Mouse (Mus musculus): Measurements from ENCODE around the gene Tsacc. TPM values are rescaled to one million over a fixed set of nuclear protein-coding genes. Genes with fewer than 3 reads are reported as not detected.

The Tsacc gene
- polyA plus RNA-seq (2015; fragmentation: Nextera tagmentation; extraction: Ambion mirVana) = 14.3 and 16.3 TPM in 2 replicates

- Histone ChIP-seq H3K4me1 (peaks cover 12% of the 10 kb centered on the region), H3K27ac (replicated peaks) (peak within 1 kb of the TSS; percentile 94), H3K36me3 (peaks cover 27% of the 10 kb centered on the region), H3K9ac (peak within 1 kb of the TSS; percentile 74), H3K9me3 (replicated peaks) (no peaks in the 10 kb centered on the region), H3K4me3 (replicated peaks) (peak within 1 kb of the TSS; percentile 82), H3K27me3 (no peaks in the 10 kb centered on the region), H3K4me2 (replicated peaks) (peak within 1 kb of the TSS; percentile 68)
- WGBS = under 1% methylated on average over 44 of the region's 44 CpGs
- ATAC-seq (ENCODE audit: insufficient number of reproducible peaks, low FRiP score, low TSS enrichment, low read depth) = peak; percentile 100
Measured at GRCm38 (mm10) chr3:88296561-88297318, at the start of gene Tsacc, which contains the start of gene Cct3. Gene Tsacc, minus strand, starts transcription at chr3:88296999. Gene Cct3, plus strand, starts transcription at chr3:88297116.

- ATAC-seq (ENCODE audit: insufficient number of reproducible peaks, low FRiP score, low TSS enrichment, low read depth) = no peak
- Histone ChIP-seq H3K27me3 (no peaks in the 10 kb centered on the region), H3K36me3 (peaks cover 28% of the 10 kb centered on the region), H3K9ac (no peak overlapping the region), H3K4me3 (replicated peaks) (no peak overlapping the region), H3K4me1 (peaks cover 26% of the 10 kb centered on the region), H3K27ac (replicated peaks) (no peak overlapping the region), H3K9me3 (replicated peaks) (no peaks in the 10 kb centered on the region), H3K4me2 (replicated peaks) (no peak overlapping the region)
- WGBS = 67% methylated on average over 3 of the region's 3 CpGs
Measured at GRCm38 (mm10) chr3:88339006-88339405, 42.2 kb upstream of the Tsacc start.

- Histone ChIP-seq H3K9ac (no peak overlapping the region), H3K27me3 (no peaks in the 10 kb centered on the region), H3K36me3 (peaks cover 21% of the 10 kb centered on the region), H3K27ac (replicated peaks) (no peak overlapping the region), H3K4me3 (replicated peaks) (no peak overlapping the region), H3K9me3 (replicated peaks) (no peaks in the 10 kb centered on the region), H3K4me2 (replicated peaks) (no peak overlapping the region), H3K4me1 (peaks cover 26% of the 10 kb centered on the region)
- no peak for ATAC-seq (ENCODE audit: insufficient number of reproducible peaks, low FRiP score, low TSS enrichment, low read depth)
- 91% methylated on average over 7 of the region's 7 CpGs for WGBS
Measured at GRCm38 (mm10) chr3:88338316-88338715, 41.5 kb upstream of the Tsacc start.

GRCm38 (mm10) chr3:88337367-88338020, 40.7 kb upstream of the Tsacc start:
- H3K27ac ChIP-seq (replicated peaks) = peak overlapping the region; percentile 63; the same call in 1 of the 2 replicates
- peak overlapping the region; percentile 91 for H3K4me3 ChIP-seq (replicated peaks)
- no peaks in the 10 kb centered on the region for H3K9me3 ChIP-seq (replicated peaks)
- no peaks in the 10 kb centered on the region for H3K27me3 ChIP-seq
- peaks cover 13% of the 10 kb centered on the region for H3K36me3 ChIP-seq
- ATAC-seq (ENCODE audit: insufficient number of reproducible peaks, low FRiP score, low TSS enrichment, low read depth) = no peak
- H3K9ac ChIP-seq = no peak overlapping the region
- H3K4me1 ChIP-seq = peaks cover 26% of the 10 kb centered on the region
- H3K4me2 ChIP-seq (replicated peaks) = peak overlapping the region; percentile 72; the same call in 1 of the 2 replicates
- WGBS = 77% methylated on average over 11 of the region's 11 CpGs

GRCm38 (mm10) chr3:88336058-88337013, 39.5 kb upstream of the Tsacc start, which contains the start of the genes Tmem79 and Smg5:
Gene Tmem79, minus strand, starts transcription at chr3:88336148.
Gene Smg5, plus strand, starts transcription at chr3:88336260.
- H3K9me3 ChIP-seq (replicated peaks) = no peaks in the 10 kb centered on the region
- peak within 1 kb of the TSS; percentile 91 for H3K4me3 ChIP-seq (replicated peaks)
- H3K4me1 ChIP-seq = peaks cover 26% of the 10 kb centered on the region
- no peaks in the 10 kb centered on the region for H3K27me3 ChIP-seq
- peaks cover 1% of the 10 kb centered on the region; the same call in 1 of the 2 replicates for H3K36me3 ChIP-seq
- peak; percentile 91 for ATAC-seq (ENCODE audit: insufficient number of reproducible peaks, low FRiP score, low TSS enrichment, low read depth)
- H3K9ac ChIP-seq = peak within 1 kb of the TSS; percentile 85
- peak within 1 kb of the TSS; percentile 72 for H3K4me2 ChIP-seq (replicated peaks)
- peak within 1 kb of the TSS; percentile 97 for H3K27ac ChIP-seq (replicated peaks)
- WGBS = 1% methylated on average over 64 of the region's 66 CpGs

- WGBS = under 1% methylated on average over 27 of the region's 27 CpGs
- no peaks in the 10 kb centered on the region for H3K9me3 ChIP-seq (replicated peaks)
Measured at GRCm38 (mm10) chr3:88335436-88336053, 38.7 kb upstream of the Tsacc start.

GRCm38 (mm10) chr3:88334902-88335435, 38.2 kb upstream of the Tsacc start:
- WGBS = 26% methylated on average over 3 of the region's 3 CpGs
- no peak for ATAC-seq (ENCODE audit: insufficient number of reproducible peaks, low FRiP score, low TSS enrichment, low read depth)
- Histone ChIP-seq H3K9me3 (replicated peaks) (no peaks in the 10 kb centered on the region), H3K4me3 (replicated peaks) (peak overlapping the region; percentile 91), H3K9ac (peak overlapping the region; percentile 73), H3K27ac (replicated peaks) (peak overlapping the region; percentile 97), H3K36me3 (no peaks in the 10 kb centered on the region), H3K4me2 (replicated peaks) (peak overlapping the region; percentile 72), H3K27me3 (no peaks in the 10 kb centered on the region), H3K4me1 (peaks cover 26% of the 10 kb centered on the region)

More at GRCm38 (mm10) chr3:88335436-88336053, 38.7 kb upstream of the Tsacc start:
- H3K4me3 ChIP-seq (replicated peaks) = peak overlapping the region; percentile 91
- peak overlapping the region; percentile 73 for H3K9ac ChIP-seq
- ATAC-seq (ENCODE audit: insufficient number of reproducible peaks, low FRiP score, low TSS enrichment, low read depth) = peak; percentile 37
- H3K4me1 ChIP-seq = peaks cover 26% of the 10 kb centered on the region
- peak overlapping the region; percentile 72 for H3K4me2 ChIP-seq (replicated peaks)
- no peaks in the 10 kb centered on the region for H3K27me3 ChIP-seq
- H3K36me3 ChIP-seq = no peaks in the 10 kb centered on the region
- peak overlapping the region; percentile 97 for H3K27ac ChIP-seq (replicated peaks)

- Histone ChIP-seq H3K36me3 (0 out of 2 replicates have a peak, but pooled peaks cover 4% of the 10 kb centered on the region), H3K4me1 (peaks cover 26% of the 10 kb centered on the region), H3K9me3 (replicated peaks) (no peaks in the 10 kb centered on the region), H3K27ac (replicated peaks) (peak overlapping the region; percentile 97), H3K4me3 (replicated peaks) (peak overlapping the region; percentile 32), H3K9ac (0 out of 2 replicates have a peak overlapping the region, but pooled peaks have one; percentile 1), H3K27me3 (no peaks in the 10 kb centered on the region), H3K4me2 (replicated peaks) (peak overlapping the region; percentile 72)
- WGBS = 40% methylated on average over 12 of the region's 12 CpGs
- no peak for ATAC-seq (ENCODE audit: insufficient number of reproducible peaks, low FRiP score, low TSS enrichment, low read depth)
Measured at GRCm38 (mm10) chr3:88334029-88334658, 37.3 kb upstream of the Tsacc start.

- Histone ChIP-seq H3K4me2 (replicated peaks) (no peak overlapping the region), H3K27me3 (no peaks in the 10 kb centered on the region), H3K9me3 (replicated peaks) (no peaks in the 10 kb centered on the region), H3K4me3 (replicated peaks) (no peak overlapping the region), H3K27ac (replicated peaks) (no peak overlapping the region), H3K36me3 (peaks cover 22% of the 10 kb centered on the region), H3K4me1 (peaks cover 15% of the 10 kb centered on the region), H3K9ac (no peak overlapping the region)
- WGBS = 33% methylated on average over 2 of the region's 2 CpGs
- no peak for ATAC-seq (ENCODE audit: insufficient number of reproducible peaks, low FRiP score, low TSS enrichment, low read depth)
Measured at GRCm38 (mm10) chr3:88331282-88331681, 34.5 kb upstream of the Tsacc start.

GRCm38 (mm10) chr3:88328956-88329355, 32.2 kb upstream of the Tsacc start:
- H3K27ac ChIP-seq (replicated peaks) = no peak overlapping the region
- H3K4me2 ChIP-seq (replicated peaks) = no peak overlapping the region
- no peaks in the 10 kb centered on the region for H3K9me3 ChIP-seq (replicated peaks)
- H3K4me1 ChIP-seq = peaks cover 13% of the 10 kb centered on the region
- H3K9ac ChIP-seq = no peak overlapping the region
- no peak overlapping the region for H3K4me3 ChIP-seq (replicated peaks)
- no peaks in the 10 kb centered on the region for H3K27me3 ChIP-seq
- ATAC-seq (ENCODE audit: insufficient number of reproducible peaks, low FRiP score, low TSS enrichment, low read depth) = no peak
- WGBS = 80% methylated on average over 5 of the region's 5 CpGs
- peaks cover 22% of the 10 kb centered on the region for H3K36me3 ChIP-seq

Measured in embryonic facial prominence, embryonic 15.5 days (tissue).